Mouse (Mus musculus): ENCODE results near the gene Txndc5.

DNA sequence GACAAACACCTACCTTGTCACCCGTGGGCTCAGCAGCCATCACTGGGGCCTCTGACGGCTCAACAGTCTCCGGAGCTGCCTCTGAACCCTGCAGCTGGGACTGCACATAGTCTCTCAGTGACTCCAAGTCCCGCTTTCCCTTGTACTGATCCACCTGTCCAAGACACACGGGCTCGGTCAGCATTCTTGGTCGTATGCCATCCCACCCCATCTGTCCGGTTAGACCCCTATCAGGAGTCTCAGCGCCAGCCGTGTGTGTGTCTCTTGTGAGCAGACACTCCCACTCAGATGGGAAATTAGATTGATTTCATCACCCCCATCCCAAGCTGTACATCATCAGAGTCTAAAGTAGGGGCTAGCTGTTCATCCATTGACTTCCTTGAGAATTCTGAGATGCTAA is 21.7 kb downstream of the Txndc5 start:
- no peak for TF ChIP-seq POLR2A (IDR thresholded peaks at IDR 0.05; ENCODE audit: low read depth, low read length)
- no peak for TF ChIP-seq CTCF (IDR thresholded peaks at IDR 0.05; ENCODE audit: borderline replicate concordance, insufficient read depth, low read length)
